Mouse (Mus musculus): ENCODE data around the gene Klf6.

- no peak for TF ChIP-seq EP300 (IDR thresholded peaks at IDR 0.05; ENCODE audit: insufficient read depth, low read depth, low read length)
- peak; percentile 39; the same call in 1 of the 2 replicates for TF ChIP-seq POLR2A (IDR thresholded peaks at IDR 0.05; ENCODE audit: insufficient read depth, low read depth, low read length)
These were observed 832 bp downstream of the Klf6 start for GRCm38 (mm10) chr13:5862003-5862625.
